Mouse (Mus musculus): ENCODE data around the gene Rab20. TPM values are rescaled to one million over a fixed set of nuclear protein-coding genes. Genes with fewer than 3 reads are reported as not detected.

The Rab20 gene
- total RNA-seq, 2 experiments from 2014 or later, result 2.5 to 3.3 TPM

DNA sequence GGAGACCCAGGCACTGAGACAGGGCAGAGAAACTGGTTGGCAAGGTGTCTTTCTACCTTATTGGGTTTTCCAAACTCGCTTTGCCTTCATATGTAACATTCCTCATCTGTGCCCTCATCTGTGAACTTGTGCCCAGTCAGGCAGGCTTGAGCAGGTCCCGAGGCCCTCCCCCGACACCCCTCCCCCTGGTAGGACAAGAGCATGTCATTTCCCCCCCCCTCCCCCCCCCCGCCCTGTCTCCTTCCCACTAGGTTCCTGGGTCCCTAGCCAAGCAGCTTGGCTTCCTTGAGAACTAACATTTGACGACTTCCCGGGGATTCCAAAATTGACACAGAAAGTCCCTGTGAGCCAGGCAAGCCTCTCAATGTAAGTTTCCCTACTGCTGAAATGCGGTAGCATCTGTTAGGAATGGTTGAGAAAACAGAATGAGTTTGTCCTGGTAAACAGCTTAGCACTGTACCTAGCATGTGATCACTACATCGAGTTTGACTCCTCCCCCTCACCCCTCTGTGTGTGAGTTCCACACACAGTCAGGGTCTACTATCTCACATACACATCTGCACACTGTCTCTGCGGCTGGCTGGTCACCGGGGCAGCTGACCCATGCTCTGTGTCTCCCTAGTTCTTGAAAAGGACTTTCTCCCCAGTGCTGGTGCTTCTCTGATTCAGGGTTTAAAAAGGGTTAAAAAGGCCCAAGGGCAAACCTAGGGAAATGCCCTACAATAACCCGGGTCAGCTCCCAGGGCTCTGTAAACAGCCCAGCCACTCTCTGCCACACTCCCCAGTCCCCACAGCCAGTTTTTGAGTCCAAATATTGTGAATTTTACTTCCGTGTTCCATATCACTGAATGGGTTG, 20.3 kb downstream of the Rab20 start:
- no peak for ATAC-seq (ENCODE audit: poor library complexity, severe bottlenecking)

DNA sequence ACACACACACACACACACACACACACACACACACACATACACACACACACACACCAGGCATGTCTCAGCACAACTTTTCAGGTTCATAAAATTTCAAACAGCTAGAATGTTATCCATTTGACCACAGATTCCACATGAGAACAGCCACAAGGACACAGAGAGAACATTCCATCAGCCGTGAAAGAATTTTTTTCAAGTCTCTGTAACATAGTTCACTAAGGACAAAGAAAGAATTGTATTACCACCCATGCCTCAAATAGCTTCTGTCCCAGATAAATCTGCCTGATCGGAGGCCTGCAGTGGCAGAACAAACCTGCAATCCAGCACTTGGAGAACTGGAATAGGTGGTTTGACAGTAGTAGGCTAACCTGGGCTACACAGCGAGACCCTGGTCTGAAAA, 21.2 kb downstream of the Rab20 start:
- no peak for ATAC-seq (ENCODE audit: poor library complexity, severe bottlenecking)

DNA sequence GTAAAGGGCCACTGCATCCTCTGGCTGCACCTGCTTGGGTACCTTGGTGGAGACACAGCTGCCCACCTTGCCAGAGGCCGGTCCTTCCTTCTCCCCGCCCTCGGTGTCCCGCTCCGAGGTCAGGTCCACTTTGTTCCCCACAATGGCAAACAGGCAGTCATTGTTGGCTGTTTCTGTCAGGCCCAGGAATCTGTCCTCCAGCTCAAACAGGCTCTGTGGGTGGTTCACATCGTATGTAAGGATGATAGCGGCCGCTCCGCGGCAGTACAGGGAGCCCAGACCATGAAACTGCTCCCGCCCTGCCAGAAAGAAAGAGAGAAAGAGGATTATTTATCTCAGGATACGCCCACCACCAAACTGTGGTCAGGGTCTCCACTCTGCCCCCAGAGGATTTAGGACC, 24.3 kb downstream of the Rab20 start:
- ATAC-seq (ENCODE audit: poor library complexity, severe bottlenecking), result no peak

DNA sequence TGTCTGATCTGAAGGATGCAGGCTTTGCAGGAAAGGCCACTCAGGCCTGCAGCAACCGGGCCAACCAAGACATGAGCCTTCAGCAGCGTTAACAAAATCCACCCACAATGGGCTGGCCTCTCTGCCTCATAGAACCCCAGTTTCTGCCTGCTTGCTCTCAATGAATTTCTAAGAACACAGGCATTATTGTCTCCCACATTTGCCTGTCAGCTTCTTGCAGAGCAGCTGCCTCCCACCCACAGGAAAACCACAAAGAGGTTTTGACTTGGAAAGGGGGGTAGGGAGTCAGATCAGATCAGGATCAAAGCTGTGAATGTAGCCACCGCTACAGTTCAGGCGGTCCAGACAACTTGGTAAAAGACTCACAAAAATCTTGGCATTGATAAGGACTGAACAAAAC, 25.5 kb downstream of the Rab20 start:
- no peak for ATAC-seq (ENCODE audit: poor library complexity, severe bottlenecking)

DNA sequence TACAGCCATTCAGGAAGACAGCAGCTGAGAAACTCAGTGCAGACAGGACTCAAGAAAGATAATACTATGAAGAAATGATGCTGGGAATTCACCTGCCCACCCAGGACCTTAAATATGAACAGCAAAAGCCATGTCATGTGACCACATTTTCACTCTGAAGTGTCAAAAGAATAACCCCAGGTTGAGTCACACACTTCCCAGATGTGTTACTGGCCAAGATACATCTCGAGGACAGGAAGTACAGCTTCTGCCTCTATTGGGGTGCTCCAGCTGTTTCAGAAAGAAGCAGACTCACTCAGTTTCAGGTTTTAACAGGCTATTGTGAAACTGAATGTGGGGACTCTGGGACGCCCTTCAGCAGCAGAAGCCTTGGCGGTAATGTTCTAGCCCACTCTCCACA, 26.0 kb downstream of the Rab20 start:
- peak; percentile 90 for ATAC-seq (ENCODE audit: poor library complexity, severe bottlenecking)

DNA sequence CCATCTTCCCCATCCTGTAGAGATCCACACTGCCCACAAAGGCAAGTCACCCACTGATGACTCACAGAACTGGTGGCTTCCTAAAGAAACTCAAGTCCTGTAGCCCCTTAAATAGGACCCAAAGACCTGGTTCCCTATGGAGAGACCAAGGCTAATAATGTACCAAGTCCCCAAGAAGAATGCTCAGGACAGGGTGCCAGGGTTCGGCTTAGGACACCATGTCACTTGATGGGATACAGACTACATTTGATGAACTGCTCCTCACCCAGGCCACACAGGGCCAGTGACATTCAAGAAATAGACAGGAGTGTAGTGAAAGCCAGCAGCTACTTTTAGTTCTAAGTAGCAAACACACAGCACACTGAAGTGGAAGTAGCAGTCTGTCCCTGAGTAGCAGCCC, 26.4 kb downstream of the Rab20 start:
- ATAC-seq (ENCODE audit: poor library complexity, severe bottlenecking), result peak; percentile 24; the same call in 1 of the 2 replicates

DNA sequence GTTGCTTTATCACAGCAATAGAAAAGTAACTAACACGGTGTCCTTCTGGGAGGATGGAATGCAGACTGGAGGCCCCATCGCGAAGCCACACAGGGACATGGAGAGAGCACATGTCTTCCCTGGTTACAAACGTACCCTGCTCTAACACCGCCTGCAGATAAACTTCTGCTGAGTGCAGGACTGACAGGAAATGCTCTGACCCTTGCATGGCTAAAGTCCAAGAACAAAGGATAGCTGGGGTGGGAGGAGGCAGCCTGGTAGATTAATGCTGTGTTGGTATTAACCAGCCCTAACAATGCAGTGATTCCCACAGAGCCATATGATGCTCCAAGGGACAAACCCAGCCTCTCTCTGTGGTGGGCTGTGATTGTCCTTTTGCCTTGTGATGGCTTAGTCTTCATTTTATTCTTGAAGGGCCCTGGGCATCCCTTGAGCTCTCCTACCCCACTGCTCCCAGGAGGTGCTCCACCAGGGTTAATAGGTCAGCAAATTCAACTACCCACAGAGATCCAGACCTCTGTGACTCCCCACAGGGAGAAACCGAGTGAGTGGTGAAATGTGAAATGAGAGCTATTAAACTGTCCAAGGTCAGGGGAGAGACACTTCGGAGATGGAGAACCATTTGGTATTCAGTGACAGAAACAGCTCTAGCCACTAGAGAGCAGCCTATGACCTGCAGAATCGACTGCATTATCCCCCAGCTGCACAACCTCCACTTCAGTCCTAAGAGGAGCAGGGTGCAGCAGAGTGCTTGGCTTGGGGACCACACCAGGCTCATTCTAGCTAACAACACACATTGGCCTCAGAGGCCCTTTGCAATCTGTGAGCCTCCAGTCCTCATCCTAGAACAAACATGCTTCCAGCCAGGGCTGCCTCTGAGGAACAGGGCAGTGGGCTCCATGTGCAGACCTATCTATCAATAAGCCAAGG, 28.1 kb downstream of the Rab20 start:
- ATAC-seq (ENCODE audit: poor library complexity, severe bottlenecking), result peak; percentile 47

DNA sequence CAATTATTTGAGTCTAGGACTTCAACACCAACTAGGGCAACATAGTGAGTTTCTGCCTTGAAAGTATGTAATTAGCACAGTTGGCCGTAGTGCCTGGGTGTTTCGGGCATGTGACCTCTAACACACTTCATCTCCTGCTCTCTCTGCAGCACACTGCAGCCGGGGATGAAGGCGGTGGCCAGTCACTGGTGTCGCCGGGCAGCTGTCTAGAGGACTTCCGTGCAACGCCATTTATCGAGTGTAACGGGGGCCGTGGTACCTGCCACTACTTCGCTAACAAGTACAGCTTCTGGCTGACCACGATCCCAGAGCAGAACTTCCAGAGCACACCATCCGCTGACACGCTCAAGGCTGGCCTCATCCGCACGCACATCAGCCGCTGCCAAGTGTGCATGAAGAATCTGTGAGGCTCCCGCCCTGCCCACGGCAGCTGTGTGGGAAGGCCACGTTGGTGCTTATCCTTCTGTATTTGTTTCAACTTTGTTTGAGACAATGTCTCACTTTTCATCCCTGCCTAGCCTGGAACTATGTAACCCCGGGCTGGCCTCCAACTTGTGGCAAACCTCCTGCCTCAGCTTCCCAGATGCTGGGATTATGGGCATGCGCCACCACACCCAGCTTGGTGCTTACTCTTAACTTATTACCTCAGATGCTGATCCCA, 30.5 kb downstream of the Rab20 start:
- ATAC-seq (ENCODE audit: poor library complexity, severe bottlenecking), result no peak

DNA sequence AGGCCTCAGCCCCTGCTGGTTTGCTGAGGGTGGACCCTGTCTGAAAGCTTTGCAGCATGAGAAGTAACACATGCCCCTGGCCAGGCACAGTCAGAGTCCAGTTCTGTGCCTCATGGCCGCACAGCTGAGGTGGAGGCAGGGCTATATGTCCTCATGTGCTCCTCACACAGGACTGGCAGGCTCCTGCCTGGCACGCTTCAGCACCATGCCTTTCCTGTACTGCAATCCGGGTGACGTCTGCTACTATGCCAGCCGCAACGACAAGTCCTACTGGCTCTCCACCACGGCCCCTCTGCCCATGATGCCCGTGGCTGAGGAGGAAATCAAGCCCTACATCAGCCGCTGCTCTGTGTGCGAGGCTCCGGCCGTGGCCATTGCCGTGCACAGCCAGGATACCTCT, 32.7 kb downstream of the Rab20 start:
- ATAC-seq (ENCODE audit: poor library complexity, severe bottlenecking), result no peak

DNA sequence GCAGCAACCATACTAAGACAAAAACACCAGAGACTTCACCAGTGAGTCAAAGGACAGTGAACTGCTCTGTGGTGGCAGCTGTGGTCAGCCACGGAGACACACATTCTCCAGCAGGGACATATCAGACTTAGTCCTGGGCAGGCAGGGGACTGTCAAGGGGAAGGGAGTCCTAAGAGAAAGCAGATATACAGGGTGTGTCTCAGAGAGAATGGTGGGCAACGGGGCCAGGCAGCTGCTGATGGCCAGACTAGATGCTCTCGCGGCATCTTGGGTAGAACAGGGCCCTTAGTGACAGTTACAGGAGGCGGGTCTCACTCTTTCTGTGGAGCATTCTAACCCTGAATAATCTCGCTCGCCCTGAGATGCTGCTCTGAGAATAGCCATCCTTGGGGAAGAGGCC, 34.3 kb downstream of the Rab20 start:
- no peak for ATAC-seq (ENCODE audit: poor library complexity, severe bottlenecking)

DNA sequence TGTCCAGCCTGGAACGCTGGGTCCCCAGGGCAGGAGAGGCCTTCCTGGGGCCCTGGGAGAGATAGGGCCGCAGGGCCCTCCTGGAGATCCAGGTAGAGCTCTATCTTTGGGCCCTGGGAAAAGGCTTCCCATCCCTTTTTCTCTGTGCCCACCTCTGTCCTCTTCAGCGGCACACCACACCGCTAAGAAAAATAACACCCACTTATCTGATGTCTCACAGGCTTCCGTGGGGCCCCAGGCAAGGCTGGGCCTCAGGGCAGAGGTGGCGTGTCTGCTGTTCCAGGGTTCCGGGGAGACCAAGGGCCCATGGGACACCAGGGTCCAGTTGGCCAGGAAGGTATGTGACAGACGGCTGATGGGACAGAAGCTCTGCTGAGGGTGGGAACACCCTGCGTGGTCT, 34.9 kb downstream of the Rab20 start:
- ATAC-seq (ENCODE audit: poor library complexity, severe bottlenecking), result no peak

DNA sequence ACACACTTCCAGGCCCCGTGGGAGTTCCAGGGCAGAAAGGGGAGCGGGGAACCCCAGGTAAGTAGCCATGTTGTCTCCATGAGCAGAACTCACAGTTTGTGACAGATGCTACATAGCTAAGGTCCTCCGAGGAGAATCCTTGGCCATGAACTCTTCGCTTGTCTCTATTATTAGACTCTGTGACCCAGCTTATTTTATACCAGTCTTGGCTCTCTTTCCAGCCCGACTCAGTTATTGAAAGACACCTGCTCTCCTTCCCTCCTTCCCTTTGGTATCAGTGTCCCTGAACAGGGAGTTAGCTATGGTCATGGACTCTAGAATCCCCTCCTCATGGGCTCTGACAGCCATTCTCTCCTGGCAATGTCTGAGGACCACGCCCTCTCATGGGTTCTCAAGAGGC, 37.2 kb downstream of the Rab20 start:
- ATAC-seq (ENCODE audit: poor library complexity, severe bottlenecking), result no peak

DNA sequence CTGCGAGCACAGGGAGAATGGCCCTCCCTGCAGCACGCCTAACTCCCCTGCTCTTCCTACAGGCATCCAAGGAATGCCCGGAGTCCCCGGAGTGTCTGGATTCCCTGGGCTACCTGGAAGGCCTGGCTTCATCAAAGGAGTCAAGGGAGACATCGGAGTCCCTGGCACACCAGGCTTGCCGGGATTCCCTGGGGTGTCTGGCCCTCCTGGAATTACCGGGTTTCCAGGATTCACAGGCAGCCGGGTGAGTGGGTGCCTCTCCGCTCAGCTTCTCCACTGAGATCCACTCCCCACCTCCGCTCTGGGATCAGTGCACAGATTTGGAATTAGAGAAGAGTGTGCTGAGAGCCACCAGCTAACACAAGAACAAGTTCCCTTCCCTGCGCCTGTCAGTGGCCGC, 40.6 kb downstream of the Rab20 start:
- ATAC-seq (ENCODE audit: poor library complexity, severe bottlenecking), result no peak

DNA sequence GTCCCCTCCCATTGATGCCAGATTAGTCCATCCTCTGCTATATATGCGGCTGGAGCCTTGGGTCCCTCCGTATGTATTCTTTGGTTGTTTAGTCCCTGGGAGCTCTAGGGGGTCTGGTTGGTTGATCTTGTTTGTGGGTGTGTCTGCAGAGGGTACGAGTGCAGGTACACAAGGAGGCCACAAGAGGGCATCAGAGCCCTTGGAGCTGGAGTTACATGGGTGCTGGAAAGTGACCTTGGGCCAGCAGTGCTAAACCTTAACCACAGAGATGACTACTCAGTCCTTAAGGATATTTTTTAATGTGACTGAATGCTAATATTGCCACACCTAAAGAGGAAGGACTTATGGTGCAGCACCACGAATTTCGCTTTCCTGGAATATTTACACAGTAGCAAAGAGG, 47.8 kb downstream of the Rab20 start:
- ATAC-seq (ENCODE audit: poor library complexity, severe bottlenecking), result peak; percentile 81

DNA sequence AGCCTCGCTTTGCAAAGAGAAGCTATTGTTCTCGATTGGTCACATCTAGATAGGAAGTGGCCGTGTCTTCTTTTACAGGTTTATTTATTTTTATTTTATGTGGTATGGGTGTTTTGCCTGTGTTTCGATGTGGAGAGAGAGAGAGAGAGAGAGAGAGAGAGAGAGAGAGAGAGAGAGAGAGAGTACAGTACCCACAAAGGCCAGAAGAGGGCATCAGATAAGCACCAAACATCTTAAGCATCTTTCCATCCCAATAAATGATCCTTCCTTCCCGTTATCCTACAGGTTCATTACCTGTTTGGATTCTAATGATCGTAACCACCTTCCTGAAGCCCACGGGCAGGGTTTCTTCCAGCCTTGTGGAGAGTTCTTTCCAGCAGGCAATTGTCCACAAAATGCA, 55.4 kb downstream of the Rab20 start:
- no peak for ATAC-seq (ENCODE audit: poor library complexity, severe bottlenecking)

DNA sequence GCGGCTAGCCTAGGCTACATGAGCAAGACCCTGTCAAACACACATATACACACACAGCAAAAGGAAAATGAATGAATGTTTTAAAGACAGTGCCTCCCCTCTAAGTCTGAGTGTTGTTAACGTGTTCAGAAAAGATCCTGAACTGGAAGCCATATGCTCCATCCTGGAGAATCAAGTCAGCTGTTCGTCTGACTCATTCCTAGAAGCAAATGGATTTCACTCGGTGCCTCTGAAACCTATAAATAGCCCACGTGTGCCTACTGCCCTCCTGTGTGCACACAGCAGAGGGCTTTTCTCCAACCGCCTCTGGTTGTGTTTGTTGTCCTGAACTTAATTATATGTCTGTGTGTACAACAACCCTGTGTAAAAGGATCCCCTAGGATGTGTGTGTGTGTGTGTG, 56.5 kb downstream of the Rab20 start:
- no peak for ATAC-seq (ENCODE audit: poor library complexity, severe bottlenecking)

DNA sequence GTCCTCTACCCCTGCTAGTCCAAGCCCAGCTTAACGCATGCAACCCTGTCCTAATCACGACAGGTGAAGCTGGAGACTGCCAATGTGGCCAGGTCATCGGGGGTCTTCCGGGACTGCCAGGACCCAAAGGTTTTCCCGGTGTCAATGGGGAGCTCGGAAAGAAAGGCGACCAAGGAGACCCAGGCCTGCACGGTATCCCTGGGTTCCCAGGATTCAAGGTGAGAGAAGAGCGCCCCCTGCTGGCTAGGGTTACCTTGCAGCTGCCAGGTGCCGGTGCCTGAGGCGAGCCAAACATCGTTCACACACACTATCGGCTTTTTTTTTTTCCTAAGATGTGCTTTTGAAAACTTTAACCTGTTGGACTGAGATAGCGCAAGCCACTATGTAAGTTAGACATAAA, 57.4 kb downstream of the Rab20 start:
- 0 out of 2 replicates have a peak, but pooled peaks have one; percentile 45 for ATAC-seq (ENCODE audit: poor library complexity, severe bottlenecking)

DNA sequence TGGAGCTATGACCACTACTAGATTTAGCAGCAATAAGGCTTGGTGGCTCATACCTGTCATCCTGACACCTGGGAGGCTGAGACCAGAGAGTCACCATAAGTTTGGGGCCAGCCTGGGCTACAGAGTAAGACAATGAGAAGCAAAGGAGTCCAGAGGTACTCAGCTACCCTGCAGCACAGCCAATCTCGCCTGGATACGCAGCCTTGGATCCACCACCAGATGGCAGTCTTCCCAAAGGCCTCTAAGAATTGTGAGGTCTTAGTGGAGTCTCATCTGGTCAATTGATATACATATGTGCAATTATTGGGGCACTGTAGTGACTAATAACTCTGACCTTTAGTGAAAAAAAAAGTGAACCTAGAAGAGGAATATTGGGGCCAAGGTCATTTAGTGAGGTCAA, 58.9 kb downstream of the Rab20 start:
- ATAC-seq (ENCODE audit: poor library complexity, severe bottlenecking), result peak; percentile 89

DNA sequence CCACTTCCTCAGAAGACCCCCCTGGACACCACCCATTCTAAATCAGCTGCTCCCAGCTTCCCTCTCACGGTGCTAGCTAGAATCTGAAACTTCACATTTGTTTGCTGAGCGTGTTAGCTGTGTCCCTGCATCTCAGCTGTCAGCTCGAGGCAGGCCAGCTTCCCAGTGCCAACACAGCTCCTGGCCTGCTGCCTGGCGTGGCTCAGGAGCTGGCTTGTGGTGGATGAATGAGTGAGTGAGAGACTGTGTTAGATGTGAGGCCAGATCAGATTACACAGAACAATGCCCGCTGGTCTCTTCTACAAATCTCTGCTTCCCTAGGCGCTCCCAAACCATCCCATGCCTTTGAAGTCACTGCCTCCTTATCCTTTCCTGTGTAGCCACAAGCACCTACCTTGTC, 59.3 kb downstream of the Rab20 start:
- no peak for ATAC-seq (ENCODE audit: poor library complexity, severe bottlenecking)

DNA sequence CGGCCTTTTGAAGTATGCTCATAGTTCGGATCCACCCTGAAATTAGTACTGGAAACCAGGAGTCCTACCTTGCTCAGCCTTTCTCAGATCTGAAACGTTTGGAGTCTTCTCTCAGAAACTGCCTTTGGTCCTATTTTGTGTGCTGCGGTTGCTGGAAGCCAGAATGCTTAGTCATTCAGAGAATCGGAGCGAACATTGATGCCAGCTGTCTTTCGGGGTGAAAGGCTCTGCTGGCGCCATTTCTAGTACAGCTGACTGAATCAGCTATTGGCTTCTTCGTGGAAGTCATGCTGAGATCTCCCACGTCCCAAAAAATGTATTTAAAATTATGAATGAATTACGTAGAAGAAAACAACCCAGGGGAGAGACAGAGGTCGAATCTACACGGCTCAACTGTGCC, 60.7 kb downstream of the Rab20 start:
- no peak for ATAC-seq (ENCODE audit: poor library complexity, severe bottlenecking)

DNA sequence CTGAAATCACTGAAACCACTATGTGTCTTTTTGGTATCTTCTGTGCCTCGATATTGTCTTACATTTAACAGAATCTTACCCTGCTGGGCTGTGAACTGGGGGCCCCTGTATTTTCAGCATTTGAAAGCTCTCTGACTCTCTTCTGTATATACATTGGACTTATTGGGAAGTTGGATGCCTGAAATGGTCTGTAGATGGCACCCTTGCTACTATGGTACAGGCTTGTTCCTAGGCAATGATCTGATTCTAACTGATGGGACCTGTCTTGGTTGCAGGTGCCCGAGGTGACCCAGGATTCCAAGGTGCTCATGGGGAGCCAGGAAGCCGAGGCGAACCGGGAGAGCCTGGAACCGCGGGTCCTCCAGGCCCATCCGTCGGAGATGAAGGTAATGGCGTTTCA, 63.4 kb downstream of the Rab20 start:
- ATAC-seq (ENCODE audit: poor library complexity, severe bottlenecking), result no peak
